Mouse (Mus musculus) gastrocnemius, adult 18-20 months (tissue): ENCODE measurements at regions not wholly inside any gene's neighbourhood (a gene's known extent, or its start where the extent isn't known, plus 50 kb on each side); places are given as distances from the start of the nearest gene placed in this dataset.

Experiments used
- DNase-seq: peaks from one replicate; pipeline ENCODE4 v3.0.0; 2021; ENCODE audit warnings: low spot score

DNA sequence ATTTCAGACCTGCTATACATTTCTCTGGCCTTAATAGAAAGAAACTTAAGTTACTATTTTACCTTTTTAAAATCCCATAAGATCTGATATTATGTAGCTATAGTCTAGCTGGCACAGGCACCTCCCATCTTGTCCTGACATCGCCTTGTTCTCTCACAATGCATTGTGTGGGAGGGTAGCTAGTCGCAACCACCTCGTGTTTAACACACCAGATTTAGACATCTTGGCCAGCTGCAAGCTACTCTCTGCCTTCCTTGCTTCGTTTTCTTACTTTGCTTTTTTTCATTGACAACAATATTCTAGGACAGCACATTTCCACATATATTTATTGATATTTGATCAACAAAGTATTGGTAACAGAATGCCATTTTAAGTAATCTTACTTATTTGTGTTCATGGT, 314.4 kb upstream of the Sall1 start:
- DNase-seq: no peak

DNA sequence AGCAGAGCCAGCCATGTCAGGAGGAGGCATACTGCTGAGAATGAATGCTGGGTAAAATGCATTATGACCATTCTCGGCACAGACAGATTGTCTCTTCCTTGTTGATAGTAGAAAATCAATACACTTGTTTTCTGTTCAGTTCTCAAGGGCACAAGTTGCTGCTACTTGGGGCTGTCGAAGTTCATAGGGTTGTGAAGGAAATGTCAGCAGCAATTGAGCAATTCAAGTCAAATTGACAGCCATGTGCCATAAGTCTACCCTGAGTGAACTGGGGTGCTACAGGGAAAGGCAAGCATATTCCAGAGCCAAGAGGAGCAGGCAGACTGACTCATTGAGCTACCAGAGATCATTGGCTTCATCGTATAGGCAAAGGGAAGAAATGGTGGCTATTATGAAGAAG, 301.6 kb upstream of the Sall1 start:
- no peak for DNase-seq

DNA sequence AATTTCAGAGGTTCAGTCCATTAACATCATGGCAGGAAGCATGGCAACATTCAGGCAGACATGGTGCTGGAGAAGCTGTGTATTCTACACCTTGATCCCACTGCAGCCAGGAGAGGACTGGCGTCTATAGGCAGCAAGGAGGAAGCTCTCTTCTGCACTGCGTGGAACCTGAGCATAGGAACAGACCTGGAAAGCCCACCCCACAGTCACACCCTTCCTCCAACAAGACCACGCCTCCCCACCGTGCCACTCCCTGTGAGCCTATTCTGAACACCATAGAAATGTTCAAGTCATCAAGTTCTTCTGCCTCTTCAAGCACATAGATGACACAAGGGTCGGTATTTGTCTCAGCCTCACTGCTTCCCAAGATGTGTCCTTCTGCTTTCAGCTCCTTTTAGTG, 297.7 kb upstream of the Sall1 start:
- DNase-seq: no peak

DNA sequence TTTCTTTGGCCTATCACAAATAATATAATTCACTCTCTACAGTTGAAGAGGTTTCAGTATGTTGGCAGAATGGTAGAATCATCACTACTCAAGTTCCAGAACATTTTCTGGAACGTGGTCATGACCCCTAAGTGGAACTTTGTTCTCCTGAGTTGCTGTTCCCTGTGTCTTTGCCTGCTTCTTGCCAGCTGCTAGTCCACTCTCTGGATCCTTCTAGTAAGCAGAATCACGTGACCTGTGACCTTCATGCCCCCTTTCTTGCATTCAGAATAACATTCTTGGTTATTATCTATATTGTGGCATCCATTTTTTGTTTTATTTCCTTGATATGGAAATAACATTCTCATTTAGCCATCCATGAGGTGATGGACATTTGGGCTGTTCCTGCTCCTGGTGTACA, 291.5 kb upstream of the Sall1 start:
- DNase-seq: no peak

DNA sequence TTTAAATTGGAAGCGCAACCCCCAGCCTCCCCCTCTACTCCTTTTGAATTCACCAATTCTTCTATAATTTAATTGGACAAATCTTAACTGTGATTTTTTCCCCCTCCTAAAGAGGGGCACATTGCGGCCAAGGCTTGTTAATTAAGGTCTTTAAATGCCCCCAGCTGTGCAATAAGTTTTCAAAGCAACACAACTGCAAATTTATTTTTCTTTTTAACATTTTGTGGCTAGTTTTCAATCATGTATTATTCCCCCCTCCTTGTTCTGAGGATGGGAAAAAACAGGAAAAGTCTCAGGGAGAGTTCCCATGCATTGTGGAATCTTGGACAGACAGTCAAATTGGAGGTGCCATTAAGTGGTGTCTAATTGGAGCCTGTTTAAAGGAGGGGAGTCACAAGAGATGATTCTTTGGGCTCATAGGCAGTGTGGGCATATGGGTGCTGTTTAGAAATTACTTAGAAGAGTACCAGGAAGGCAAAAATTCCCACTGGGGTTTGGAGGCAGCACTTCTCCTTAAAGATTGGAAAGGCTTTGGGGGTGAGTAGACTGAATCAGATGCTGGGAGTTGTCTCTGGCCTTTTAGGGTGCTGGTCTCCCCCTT, 281.9 kb upstream of the Sall1 start:
- DNase-seq: no peak

DNA sequence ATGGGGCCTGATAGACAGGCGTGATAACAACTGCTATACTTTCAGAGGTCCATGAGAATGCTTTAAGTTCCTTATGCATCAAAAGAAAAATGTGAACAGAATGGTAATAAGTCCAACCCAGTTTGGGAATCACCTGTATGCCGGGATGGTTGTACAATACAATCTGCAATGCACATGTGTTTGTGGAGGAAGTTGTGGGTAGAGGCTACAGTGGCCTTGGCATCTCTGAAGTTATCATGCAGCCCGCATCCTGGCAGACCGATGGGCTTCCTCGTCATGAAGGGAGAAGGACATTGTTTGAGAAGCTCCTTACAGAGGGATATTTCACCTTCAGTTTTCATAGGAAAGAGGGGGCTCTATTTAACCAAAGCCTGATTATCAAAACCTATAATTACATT, 281.3 kb upstream of the Sall1 start:
- no peak for DNase-seq

DNA sequence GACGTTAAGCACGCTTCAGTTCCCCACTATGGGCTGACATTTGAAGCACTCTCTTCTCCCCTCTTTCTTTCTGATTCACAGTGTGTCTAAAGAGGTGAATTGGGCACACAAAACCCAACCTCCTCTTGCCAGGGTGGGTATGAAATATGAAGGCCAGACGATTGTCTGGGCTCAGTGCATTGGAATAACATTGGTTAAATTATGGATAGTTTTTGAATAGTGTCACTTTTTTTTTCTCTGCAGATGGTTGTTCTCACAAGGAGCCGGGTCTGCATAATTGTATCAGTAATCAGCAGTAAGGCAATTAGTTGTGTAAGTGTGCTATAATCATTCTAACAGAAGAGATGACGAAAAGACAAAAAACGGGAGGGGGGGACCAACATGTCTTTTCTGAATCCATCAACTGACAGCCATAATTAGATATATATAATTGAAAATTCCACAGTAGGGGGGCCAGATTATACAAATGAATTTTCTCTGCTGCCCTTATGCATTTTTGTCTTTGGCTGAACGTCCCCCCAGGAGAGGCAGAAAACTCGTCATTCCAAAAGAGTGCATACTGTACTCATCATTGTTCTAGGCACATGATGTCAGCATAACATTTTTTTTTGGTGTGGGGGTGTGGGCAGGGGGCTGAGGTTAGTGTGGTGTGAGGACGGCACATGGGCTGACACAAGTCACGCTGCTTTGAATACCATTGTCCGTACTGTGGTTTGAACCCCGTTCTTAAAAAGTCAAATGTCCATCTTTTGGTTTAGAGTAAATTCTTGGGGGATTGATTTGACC, 280.7 kb upstream of the Sall1 start:
- DNase-seq: no peak

DNA sequence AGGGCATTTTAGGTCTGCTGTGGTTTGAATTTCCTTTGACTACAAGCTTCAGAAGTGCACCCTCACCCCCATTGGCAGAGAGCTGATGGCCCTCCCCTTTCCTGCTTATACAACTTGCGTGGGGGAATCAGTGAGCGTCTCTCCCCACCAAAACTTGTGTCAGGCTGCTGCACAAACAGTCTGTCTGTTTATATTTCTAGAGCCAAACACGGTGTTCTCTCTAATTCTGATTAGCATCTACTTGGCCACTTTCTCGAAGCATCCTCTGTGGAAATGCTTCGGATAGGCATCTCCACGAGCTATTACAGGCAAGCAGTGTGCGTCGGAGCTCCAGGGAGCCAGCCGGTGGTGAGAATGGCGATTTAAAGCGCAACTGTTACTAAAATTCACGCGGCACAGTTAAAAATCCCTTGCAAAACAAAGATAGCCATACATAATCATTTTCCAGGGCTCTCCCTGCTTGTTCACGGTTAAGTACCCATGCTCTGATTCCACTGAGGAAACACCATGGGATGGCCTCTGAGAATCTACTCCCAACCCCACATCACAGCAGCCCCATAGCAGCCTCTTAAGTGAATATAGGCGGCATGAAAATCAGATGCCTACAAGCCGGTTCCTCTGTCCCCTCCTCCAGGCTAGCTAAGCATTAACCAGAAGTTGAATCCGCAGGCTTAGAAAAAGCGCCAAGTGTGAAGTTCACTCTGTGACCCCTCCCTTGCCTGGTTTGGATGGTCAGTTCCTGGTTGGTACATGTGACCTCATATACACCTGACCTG, 273.7 kb upstream of the Sall1 start:
- no peak for DNase-seq

DNA sequence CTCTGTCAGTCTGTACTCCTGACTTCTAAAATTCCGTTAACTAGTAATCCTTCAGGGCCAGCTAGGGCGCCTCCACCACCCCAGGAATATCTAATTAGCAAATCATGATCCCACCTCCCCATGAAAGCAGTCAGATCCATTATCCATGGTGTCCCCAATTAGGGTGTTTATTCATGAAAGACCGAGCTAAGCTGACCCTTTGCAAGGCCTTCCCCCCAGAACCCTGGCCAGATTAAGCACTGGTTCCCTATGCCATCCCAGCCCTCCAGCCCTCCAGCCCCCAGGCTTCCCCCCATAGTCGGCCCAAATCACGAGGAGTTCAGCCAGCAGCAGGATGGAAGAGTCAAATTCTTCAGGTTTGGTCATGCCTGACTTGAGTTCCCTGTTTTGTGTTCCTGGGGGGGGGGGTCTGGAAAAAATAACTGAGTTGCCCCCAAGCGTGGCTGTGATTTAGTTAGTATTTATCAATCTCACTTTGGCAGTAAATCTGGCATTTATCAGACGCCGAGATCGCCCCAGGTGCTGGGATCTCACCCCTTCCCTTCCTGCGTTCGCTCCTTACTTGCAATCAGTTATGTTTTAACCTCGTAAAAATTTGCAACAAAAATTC, 272.7 kb upstream of the Sall1 start:
- no peak for DNase-seq

DNA sequence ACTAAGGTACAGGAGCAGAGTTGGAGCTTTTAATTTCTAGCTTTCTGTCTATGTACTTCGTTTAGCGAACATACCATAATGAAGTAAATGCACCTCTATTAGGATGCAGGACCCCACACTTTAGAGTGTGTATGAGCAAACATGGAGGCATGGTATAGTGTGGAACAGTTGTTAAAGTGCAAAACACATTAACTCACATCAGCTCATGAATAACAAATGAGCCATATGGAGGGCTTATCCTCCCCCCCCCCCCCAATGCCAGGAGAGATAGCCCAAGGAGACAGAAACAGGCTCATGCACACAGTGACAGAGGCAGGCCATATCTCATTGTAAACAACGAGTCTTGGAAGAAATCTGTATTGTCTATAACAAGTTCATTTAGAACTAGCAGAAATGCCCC, 270.9 kb upstream of the Sall1 start:
- DNase-seq: no peak

DNA sequence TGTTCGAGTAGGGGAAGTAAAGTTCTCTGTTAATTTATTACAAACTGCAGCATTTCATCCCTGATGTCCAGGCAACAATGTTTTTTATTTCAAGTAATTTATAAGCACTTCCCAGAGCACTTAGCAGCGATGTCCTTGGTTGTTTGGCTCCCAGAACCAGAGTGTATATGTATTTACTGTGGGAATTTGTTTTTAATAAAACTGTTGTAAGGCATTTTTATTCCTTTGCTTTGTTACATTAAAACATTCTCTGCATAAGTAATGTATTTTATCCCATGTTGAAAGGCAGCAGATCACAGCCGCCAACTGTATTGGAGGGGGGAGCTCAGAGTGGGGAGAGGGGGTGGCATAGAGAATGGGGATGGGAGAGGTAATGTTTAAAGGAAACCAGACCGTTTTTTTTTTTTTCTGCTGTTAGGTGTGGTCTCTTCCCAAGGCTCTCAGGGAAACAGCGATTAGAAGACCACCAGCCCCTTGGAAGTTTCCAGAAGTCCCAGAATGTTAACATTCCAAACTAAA, 266.8 kb upstream of the Sall1 start:
- DNase-seq: no peak

DNA sequence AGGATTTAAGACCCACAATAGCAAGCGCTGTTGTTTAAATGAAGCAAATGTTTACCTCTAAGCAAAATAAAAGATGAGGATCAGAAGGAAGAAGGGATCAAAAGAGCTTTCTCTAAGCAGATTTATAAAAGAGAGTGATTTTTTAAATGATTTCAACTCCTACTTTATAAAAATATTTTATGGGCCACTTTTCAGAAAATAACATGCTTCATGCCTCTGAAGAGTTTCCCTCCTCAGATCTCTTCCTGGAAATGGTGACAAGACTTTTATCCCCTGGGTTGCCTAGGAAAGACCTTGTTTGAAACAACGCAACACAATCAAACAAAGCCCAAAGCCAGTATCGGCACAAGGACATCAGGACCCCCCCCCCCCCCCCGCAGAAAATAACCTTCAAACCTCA, 265.6 kb upstream of the Sall1 start:
- DNase-seq: no peak

DNA sequence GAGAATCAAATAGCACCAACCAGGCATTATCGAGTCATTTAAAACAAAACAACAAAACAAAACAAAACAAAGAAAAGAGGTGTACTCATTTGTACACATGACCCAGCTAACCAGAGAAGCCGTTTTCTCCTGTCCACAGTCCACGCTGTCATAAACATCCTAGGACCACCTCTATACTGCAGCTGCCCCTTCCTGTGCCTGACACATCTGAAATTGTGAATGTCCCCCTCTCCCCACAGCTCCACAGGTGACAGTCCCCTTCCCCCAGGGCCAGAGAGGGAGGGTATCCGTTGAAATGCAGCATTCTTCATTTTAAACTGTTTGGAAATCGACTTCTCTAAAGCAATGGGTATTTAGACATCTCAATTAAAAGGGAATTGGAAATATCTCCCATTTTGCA, 265.0 kb upstream of the Sall1 start:
- no peak for DNase-seq

DNA sequence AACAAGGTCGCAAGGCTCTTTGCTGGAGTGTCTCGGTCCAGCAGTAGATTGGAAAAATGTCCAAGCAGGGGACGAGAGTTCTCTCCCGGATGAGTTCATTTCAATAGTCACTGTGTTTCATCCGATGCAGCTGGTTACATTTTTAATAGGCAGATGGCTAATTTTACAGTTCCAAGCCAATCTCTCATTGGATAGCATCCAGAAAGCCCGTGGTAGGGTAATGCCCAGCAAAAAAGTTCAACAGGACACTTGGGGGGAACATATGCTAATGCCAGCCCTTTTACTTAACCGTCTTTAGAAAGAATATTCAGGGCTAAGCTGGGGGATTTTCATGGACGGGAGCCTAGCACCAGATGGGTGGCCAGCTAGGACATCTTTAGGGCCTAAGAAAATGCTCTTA, 264.6 kb upstream of the Sall1 start:
- no peak for DNase-seq

DNA sequence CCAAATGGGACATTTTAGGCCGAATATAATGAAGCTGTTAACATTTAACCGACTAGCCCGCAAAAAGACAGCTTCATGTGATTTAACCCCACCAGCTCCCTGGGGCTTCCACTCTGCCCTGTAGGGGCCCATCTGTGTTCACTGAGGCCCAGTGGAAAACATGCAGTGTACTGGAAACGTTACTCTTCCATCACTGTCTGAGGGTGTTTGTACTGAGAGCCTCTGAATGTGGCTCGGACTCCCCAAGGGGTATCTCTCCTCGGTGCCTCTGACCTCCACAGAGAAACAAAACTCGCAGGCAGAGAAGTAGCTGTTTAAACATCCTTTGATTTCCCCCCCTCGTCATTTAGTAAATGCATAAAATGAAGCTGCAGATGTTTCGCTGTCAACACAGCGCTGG, 263.6 kb upstream of the Sall1 start:
- no peak for DNase-seq

DNA sequence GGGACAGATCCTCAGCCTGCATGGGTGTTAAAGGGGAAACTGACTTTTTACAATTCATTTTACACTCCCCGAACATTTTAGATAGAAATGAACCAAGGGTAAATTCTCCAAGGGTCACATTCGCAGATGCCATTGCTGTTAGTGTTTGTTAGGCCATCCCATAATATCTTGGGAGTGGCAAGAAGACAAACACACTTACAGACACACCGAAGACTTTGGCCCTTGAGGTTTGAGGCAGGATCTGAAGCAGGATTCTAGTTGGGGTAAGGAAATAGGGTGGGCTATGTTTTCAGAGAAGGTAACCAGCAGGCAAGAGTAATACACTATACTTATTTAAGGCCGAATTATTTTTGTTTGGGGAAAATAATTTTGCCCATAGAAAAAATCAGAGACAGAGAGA, 263.1 kb upstream of the Sall1 start:
- DNase-seq: no peak

DNA sequence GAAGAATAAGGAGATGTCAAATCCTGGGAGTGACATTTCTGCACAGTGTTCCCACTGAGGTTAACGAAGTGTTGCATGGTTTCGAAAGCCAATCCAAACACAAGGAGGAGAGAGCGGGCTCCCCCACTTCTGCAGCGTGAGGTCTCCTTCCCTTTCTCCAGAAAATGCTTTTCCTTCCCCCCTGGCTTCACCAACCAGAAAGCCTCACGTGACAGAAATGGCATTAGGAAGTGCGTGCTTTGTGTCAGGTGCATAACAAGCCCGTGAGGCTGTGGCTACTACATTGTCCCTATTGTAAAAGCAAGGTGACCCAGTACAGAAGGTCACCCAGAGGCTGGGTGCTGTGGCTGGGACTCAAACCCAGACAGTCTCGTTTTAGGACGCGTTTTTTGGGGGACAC, 260.2 kb upstream of the Sall1 start:
- DNase-seq: no peak

DNA sequence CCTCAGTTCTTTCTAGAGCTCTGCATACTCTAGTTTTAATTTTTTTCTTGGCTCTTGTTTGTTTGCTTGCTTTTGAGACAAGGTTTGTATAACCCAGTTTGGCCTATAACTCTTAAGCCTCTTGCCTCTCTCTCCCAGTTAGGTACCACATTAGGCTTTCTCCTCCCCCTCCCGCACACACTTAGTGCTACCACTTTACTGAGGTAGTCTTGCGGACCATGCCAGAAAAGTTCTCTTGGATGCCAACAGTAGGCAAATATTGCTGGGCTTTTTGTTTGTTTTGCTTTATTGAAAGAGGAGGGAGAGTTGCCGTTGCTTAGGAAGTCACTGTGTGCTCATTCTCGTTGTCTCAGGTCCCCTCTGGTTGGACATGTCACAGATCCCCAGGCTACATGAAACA, 259.4 kb upstream of the Sall1 start:
- DNase-seq: no peak

DNA sequence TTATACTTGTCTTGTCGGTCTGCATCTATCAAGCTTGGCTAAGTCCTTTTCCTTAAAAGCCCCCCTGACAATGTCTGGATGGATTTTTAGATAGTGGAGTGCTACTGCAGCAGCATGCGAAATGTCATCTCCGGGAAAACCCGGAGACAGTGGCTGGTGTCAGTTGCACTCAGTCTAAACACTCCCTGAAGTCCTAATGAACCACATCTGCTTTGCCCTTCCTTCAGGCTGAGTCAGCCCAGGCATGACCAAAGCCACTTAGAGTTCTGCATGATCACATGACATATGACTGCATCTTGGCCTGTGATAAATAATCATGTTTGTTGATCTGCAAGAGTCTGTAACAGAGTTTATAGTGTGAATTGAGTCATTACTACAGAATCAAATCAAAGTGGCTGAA, 255.7 kb upstream of the Sall1 start:
- DNase-seq: no peak

DNA sequence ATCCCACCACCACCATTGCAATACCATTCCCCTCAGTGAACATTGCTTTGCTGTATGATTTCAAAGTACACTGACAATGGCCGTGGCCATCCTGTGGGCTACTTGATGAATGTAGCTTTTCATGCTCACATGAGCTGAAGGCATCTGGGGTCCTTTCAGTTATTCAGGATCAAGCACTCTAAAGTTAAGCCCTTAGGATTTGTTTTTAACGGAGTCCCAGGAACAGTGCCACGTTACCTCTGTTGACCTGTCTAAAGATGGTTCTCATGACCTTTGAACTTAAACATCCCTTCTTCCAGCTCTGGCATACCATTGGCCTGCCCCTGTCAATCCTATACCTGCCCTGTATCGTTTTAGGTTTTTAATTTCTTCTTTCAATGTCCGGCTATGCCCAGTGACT, 251.7 kb upstream of the Sall1 start:
- no peak for DNase-seq

DNA sequence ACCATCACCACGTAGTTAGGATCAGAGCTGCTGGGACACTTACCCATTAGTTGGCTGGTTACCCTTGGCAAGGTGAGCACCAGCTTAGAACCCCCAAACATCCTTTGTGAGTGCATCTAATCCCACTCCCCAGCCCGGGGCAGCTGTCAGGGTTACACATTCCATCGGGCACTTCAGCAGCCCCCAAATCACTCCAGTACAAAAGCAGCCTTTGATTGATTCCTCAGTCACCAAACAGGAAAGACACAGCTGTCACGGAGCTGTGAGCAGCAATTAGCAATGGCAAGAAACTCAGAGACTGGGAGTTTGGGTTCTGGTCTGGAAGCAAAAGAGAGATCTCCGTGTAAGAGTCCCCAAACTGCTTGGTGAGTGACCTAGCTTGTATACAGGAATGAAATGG, 245.1 kb upstream of the Sall1 start:
- no peak for DNase-seq

DNA sequence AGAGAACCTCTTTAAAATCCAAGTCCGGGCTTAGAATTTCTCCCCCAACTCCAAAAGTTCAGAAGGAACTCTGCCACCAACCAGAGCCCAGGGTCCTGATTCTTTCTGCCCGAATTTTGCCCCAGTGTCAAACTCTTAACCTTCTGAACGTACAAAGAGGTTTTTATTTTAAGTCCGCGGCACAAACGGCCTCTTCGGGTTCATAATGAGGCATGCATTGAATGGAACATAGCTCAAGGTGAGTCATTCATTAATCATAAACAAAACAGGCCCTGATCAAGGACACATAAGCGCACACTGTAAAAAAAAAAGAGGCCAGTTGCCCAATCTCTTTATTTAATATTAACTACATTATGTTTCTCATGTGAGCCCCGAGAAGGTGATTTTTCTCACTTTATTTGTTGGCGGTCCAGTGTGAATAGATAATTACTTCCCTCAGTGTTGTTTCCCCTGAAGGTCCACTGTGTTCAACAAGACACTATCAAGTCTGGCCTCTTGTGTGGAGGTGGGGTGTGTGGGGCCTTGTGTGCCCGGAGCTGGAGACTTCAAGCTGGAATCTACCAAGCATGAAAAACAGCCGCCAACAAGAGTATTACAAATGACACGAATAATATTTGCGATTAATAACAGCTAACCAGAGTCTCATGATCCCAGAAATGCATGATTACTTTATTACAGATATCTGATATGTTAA, 241.1 kb upstream of the Sall1 start:
- no peak for DNase-seq
